Mouse (Mus musculus) liver, embryonic 14.5 days (tissue): ENCODE measurements around the gene Rap2b.

ENCODE experiments used
- CTCF ChIP-seq: IDR thresholded peaks from 2 replicates; pipeline ENCODE4 v1.5.1; 2016; ENCODE audit warnings: antibody characterized with exemption, low read depth, control low read depth
- EP300 ChIP-seq: IDR thresholded peaks from 2 replicates; pipeline ENCODE4 v1.6.1; 2016; ENCODE audit warnings: antibody characterized with exemption, low read depth

DNA sequence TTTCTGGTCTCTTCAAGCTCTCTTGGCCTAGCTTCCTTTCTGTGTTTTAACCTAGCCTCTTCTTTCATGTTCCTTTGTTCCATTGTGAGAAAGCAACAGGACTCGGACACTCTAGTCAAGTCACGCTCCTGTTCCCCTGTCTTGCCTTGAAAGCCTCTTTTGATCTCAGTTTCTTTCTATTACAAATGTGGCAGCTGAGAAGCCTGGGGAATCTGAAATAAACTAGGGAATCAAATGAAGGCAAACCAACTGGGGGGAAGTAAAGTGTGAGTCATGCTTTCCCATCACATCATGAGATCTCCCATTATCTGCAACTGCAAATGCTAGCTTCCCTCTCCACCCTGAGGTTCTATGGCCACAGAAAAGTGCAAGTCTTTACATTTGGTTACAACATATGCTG is 35.3 kb downstream of the Rap2b start:
- TF ChIP-seq EP300 (no peak), CTCF (no peak)
